8 mouse cellular contexts compared by ENCODE assay signal in genomic region chr19:6364842-6365241, GRCm38 (mm10). TPM values are rescaled to one million over a fixed set of nuclear protein-coding genes. Genes with fewer than 3 reads are reported as not detected.
A peak's percentile ranks its signal among the peaks of the same experiment; 100 is the strongest.
DNase-seq lines count a peak whose midpoint lies in the region; ATAC-seq lines count a peak whose summit lies in the region.

No protein-coding gene starts in this region.

- H3K27ac ChIP-seq in heart, embryonic 10.5 days, result peak overlapping the region; percentile 99
- 0 out of 2 replicates have a peak overlapping the region, but pooled peaks have one; percentile 32 for H3K27ac ChIP-seq in forebrain, embryonic 11.5 days (ENCODE audit: low read depth, low read length)
- H3K27ac ChIP-seq in liver, embryonic 13.5 days, result peak overlapping the region; percentile 97

- H3K4me2 ChIP-seq in forebrain, embryonic 11.5 days (ENCODE audit: low read depth, low read length, severe bottlenecking), result peak overlapping the region; percentile 79
- H3K4me2 ChIP-seq in liver, embryonic 13.5 days, result peak overlapping the region; percentile 87

- H3K36me3 ChIP-seq in heart, embryonic 10.5 days, result peaks cover 52% of the 10 kb centered on the region
- H3K36me3 ChIP-seq in forebrain, embryonic 11.5 days (ENCODE audit: control insufficient read depth, insufficient read depth, low read length), result peaks cover 29% of the 10 kb centered on the region
- peaks cover 57% of the 10 kb centered on the region for H3K36me3 ChIP-seq in liver, embryonic 13.5 days

- peak overlapping the region; percentile 100 for H3K9ac ChIP-seq in forebrain, embryonic 11.5 days (ENCODE audit: low read length)
- peak overlapping the region; percentile 99 for H3K9ac ChIP-seq in liver, embryonic 13.5 days

- no peaks in the 10 kb centered on the region for H3K27me3 ChIP-seq in heart, embryonic 10.5 days (ENCODE audit: insufficient read depth, poor library complexity, severe bottlenecking)
- H3K27me3 ChIP-seq in forebrain, embryonic 11.5 days (ENCODE audit: control insufficient read depth, insufficient read depth, low read length), result no peaks in the 10 kb centered on the region
- H3K27me3 ChIP-seq in liver, embryonic 13.5 days, result no peaks in the 10 kb centered on the region

- H3K4me3 ChIP-seq in heart, embryonic 10.5 days, result peak overlapping the region; percentile 89
- peak overlapping the region; percentile 99 for H3K4me3 ChIP-seq in forebrain, embryonic 11.5 days (ENCODE audit: low read depth, low read length)
- H3K4me3 ChIP-seq in liver, embryonic 13.5 days (replicated peaks), result peak overlapping the region; percentile 98

- peaks cover 16% of the 10 kb centered on the region for H3K4me1 ChIP-seq in heart, embryonic 10.5 days
- peaks cover 9% of the 10 kb centered on the region for H3K4me1 ChIP-seq in forebrain, embryonic 11.5 days (replicated peaks; ENCODE audit: control insufficient read depth, insufficient read depth, low read length)
- peaks cover 44% of the 10 kb centered on the region for H3K4me1 ChIP-seq in liver, embryonic 13.5 days (replicated peaks)

- no peaks in the 10 kb centered on the region for H3K9me3 ChIP-seq in heart, embryonic 10.5 days
- no peaks in the 10 kb centered on the region for H3K9me3 ChIP-seq in forebrain, embryonic 11.5 days (ENCODE audit: control insufficient read depth, low read length)
- no peaks in the 10 kb centered on the region for H3K9me3 ChIP-seq in liver, embryonic 13.5 days (replicated peaks)

- no peak for ATAC-seq in forebrain, embryonic 11.5 days (replicated peaks; ENCODE audit: low FRiP score)
- no peak for ATAC-seq in liver, embryonic 13.5 days (ENCODE audit: low read depth)

- WGBS in heart, embryonic 10.5 days, result 9% methylated on average over 2 of the region's 2 CpGs
- WGBS in forebrain, embryonic 11.5 days, result 3% methylated on average over 2 of the region's 2 CpGs
- 0% methylated on average over 2 of the region's 2 CpGs for WGBS in liver, embryonic 13.5 days (ENCODE audit: insufficient replicate concordance)

- DNase-seq in heart, embryonic 10.5 days (ENCODE audit: low spot score), result no peak
- no peak for DNase-seq in heart, adult 9 months (ENCODE audit: low spot score in 2 of 2)
- peak; percentile 28 for DNase-seq in 416B (ENCODE audit: low read depth)
- no peak for DNase-seq in forebrain, embryonic 11.5 days (ENCODE audit: low spot score)
- DNase-seq in liver, embryonic 13.5 days, result no peak
- no peak for DNase-seq in right cerebral cortex, postnatal 4 days
- DNase-seq in spleen, adult 18-20 months, result no peak
- DNase-seq in layer of hippocampus, postnatal 25 days (ENCODE audit: extremely low spot score in 1 of 2, low spot score in 1 of 2), result no peak

RNA-seq across cellular contexts. Expression of gene Sf1, which starts 1.4 kb away (rescaled TPM):
- 129 and 146 TPM in 2 replicates for polyA plus RNA-seq in heart, embryonic 10.5 days (2016; fragmentation: Nextera tagmentation; extraction: Ambion mirVana)
- polyA plus RNA-seq in forebrain, embryonic 11.5 days (2014; fragmentation: Nextera tagmentation; extraction: Ambion mirVana), result 275 and 283 TPM in 2 replicates
- 68.4 and 92.3 TPM in 2 replicates for polyA plus RNA-seq in liver, embryonic 13.5 days (2015; fragmentation: Nextera tagmentation; extraction: Ambion mirVana)
- total RNA-seq in layer of hippocampus, postnatal 25 days (2021), result 100 to 1,000 TPM; 180 to 215 TPM

RNA-seq across cellular contexts. Expression of gene Pygm, which starts 19.4 kb away (rescaled TPM):
- 103 and 214 TPM in 2 replicates for polyA plus RNA-seq in heart, embryonic 10.5 days (2016; fragmentation: Nextera tagmentation; extraction: Ambion mirVana)
- polyA plus RNA-seq in forebrain, embryonic 11.5 days (2014; fragmentation: Nextera tagmentation; extraction: Ambion mirVana), result 1.2 TPM in 2 replicates
- 2.7 and 2.9 TPM in 2 replicates for polyA plus RNA-seq in liver, embryonic 13.5 days (2015; fragmentation: Nextera tagmentation; extraction: Ambion mirVana)
- total RNA-seq in layer of hippocampus, postnatal 25 days (2021), result 10 to 100 TPM; 26.6 to 32.3 TPM

RNA-seq across cellular contexts. Expression of gene Map4k2, which starts 23.9 kb away (rescaled TPM):
- polyA plus RNA-seq in heart, embryonic 10.5 days (2016; fragmentation: Nextera tagmentation; extraction: Ambion mirVana), result 12.5 and 15.0 TPM in 2 replicates
- polyA plus RNA-seq in forebrain, embryonic 11.5 days (2014; fragmentation: Nextera tagmentation; extraction: Ambion mirVana), result 11.8 and 13.7 TPM in 2 replicates
- polyA plus RNA-seq in liver, embryonic 13.5 days (2015; fragmentation: Nextera tagmentation; extraction: Ambion mirVana), result 4.5 and 5.8 TPM in 2 replicates
- total RNA-seq in layer of hippocampus, postnatal 25 days (2021), result 10 to 100 TPM; 66.3 to 78.4 TPM

RNA-seq across cellular contexts. Expression of gene Men1, which starts 30.1 kb away (rescaled TPM):
- polyA plus RNA-seq in heart, embryonic 10.5 days (2016; fragmentation: Nextera tagmentation; extraction: Ambion mirVana), result 67.2 and 80.8 TPM in 2 replicates
- 83.5 and 97.8 TPM in 2 replicates for polyA plus RNA-seq in forebrain, embryonic 11.5 days (2014; fragmentation: Nextera tagmentation; extraction: Ambion mirVana)
- 26.3 and 29.9 TPM in 2 replicates for polyA plus RNA-seq in liver, embryonic 13.5 days (2015; fragmentation: Nextera tagmentation; extraction: Ambion mirVana)
- total RNA-seq in layer of hippocampus, postnatal 25 days (2021), result 10 to 100 TPM; 63.3 to 64.8 TPM

RNA-seq across cellular contexts. Expression of gene Rasgrp2, which starts 34.3 kb away (rescaled TPM):
- 59.9 and 61.6 TPM in 2 replicates for polyA plus RNA-seq in heart, embryonic 10.5 days (2016; fragmentation: Nextera tagmentation; extraction: Ambion mirVana)
- 9.5 and 12.9 TPM in 2 replicates for polyA plus RNA-seq in forebrain, embryonic 11.5 days (2014; fragmentation: Nextera tagmentation; extraction: Ambion mirVana)
- polyA plus RNA-seq in liver, embryonic 13.5 days (2015; fragmentation: Nextera tagmentation; extraction: Ambion mirVana), result 77.2 and 85.3 TPM in 2 replicates
- 10 to 100 TPM; 29.3 to 29.8 TPM for total RNA-seq in layer of hippocampus, postnatal 25 days (2021)

Comparison
In these comparisons a context has a peak if more than half of its experiments do, and no peak if none do; other contexts are left out.
1. H3K27ac ChIP-seq: peak in every context shown above with its lines; median percentile 99 in heart, embryonic 10.5 days; 97 in liver, embryonic 13.5 days; 32 in forebrain, embryonic 11.5 days.
2. RNA of gene Pygm, which starts 19.4 kb away (polyA plus RNA-seq): 103 to 214 TPM in heart, embryonic 10.5 days; 2.7 to 2.9 TPM in liver, embryonic 13.5 days and 1.2 TPM in forebrain, embryonic 11.5 days; every median in the first group is over 10 times any median in the second.
3. Peak in every context shown above with its lines, with median percentiles within 50 percentile points of each other: H3K4me3 ChIP-seq.